Mouse (Mus musculus): ENCODE measurements around the gene Thbd. TPM values are rescaled to one million over a fixed set of nuclear protein-coding genes. Genes with fewer than 3 reads are reported as not detected.

The Thbd gene
- polyA plus RNA-seq (2012; rRNA removed) = 10.3 and 11.2 TPM in 2 replicates

GRCm38 (mm10) chr2:148407870-148408760 lies at the start of gene Thbd:
Gene Thbd (minus strand): TSS chr2:148408188.
- DNase-seq (ENCODE audit: extremely low spot score in 1 of 2, low spot score in 1 of 2) = no peak

- no peak for DNase-seq (ENCODE audit: extremely low spot score in 1 of 2, low spot score in 1 of 2)
Observed at GRCm38 (mm10) chr2:148455341-148455740, 47.4 kb upstream of the Thbd start.

GRCm38 (mm10) chr2:148454014-148454542 lies 46.1 kb upstream of the Thbd start:
- DNase-seq (ENCODE audit: extremely low spot score in 1 of 2, low spot score in 1 of 2) = no peak

GRCm38 (mm10) chr2:148453061-148453460 lies 45.1 kb upstream of the Thbd start:
- no peak for DNase-seq (ENCODE audit: extremely low spot score in 1 of 2, low spot score in 1 of 2)

- DNase-seq (ENCODE audit: extremely low spot score in 1 of 2, low spot score in 1 of 2) = no peak
Observed at GRCm38 (mm10) chr2:148451498-148451897, 43.5 kb upstream of the Thbd start.

GRCm38 (mm10) chr2:148450616-148451015 lies 42.6 kb upstream of the Thbd start:
- DNase-seq (ENCODE audit: extremely low spot score in 1 of 2, low spot score in 1 of 2) = no peak

- no peak for DNase-seq (ENCODE audit: extremely low spot score in 1 of 2, low spot score in 1 of 2)
Observed at GRCm38 (mm10) chr2:148449659-148450058, 41.7 kb upstream of the Thbd start.

GRCm38 (mm10) chr2:148446446-148446845 lies 38.5 kb upstream of the Thbd start:
- DNase-seq (ENCODE audit: extremely low spot score in 1 of 2, low spot score in 1 of 2) = no peak

GRCm38 (mm10) chr2:148445616-148446015 lies 37.6 kb upstream of the Thbd start:
- no peak for DNase-seq (ENCODE audit: extremely low spot score in 1 of 2, low spot score in 1 of 2)

- DNase-seq (ENCODE audit: extremely low spot score in 1 of 2, low spot score in 1 of 2) = no peak
Observed at GRCm38 (mm10) chr2:148444472-148444871, 36.5 kb upstream of the Thbd start.

- DNase-seq (ENCODE audit: extremely low spot score in 1 of 2, low spot score in 1 of 2) = no peak
Observed at GRCm38 (mm10) chr2:148443249-148443958, 35.4 kb upstream of the Thbd start, which contains the start of gene Cd93. Gene Cd93 (minus strand): TSS chr2:148443563.

GRCm38 (mm10) chr2:148442710-148443109 lies 34.7 kb upstream of the Thbd start:
- DNase-seq (ENCODE audit: extremely low spot score in 1 of 2, low spot score in 1 of 2) = no peak

- DNase-seq (ENCODE audit: extremely low spot score in 1 of 2, low spot score in 1 of 2) = no peak
Observed at GRCm38 (mm10) chr2:148442172-148442571, 34.2 kb upstream of the Thbd start.

- no peak for DNase-seq (ENCODE audit: extremely low spot score in 1 of 2, low spot score in 1 of 2)
Observed at GRCm38 (mm10) chr2:148441421-148441820, 33.4 kb upstream of the Thbd start.

GRCm38 (mm10) chr2:148439691-148440276 lies 31.8 kb upstream of the Thbd start:
- no peak for DNase-seq (ENCODE audit: extremely low spot score in 1 of 2, low spot score in 1 of 2)

GRCm38 (mm10) chr2:148436285-148436684 lies 28.3 kb upstream of the Thbd start:
- DNase-seq (ENCODE audit: extremely low spot score in 1 of 2, low spot score in 1 of 2) = no peak

- no peak for DNase-seq (ENCODE audit: extremely low spot score in 1 of 2, low spot score in 1 of 2)
Observed at GRCm38 (mm10) chr2:148432346-148432745, 24.4 kb upstream of the Thbd start.

GRCm38 (mm10) chr2:148430941-148431340 lies 23.0 kb upstream of the Thbd start:
- DNase-seq (ENCODE audit: extremely low spot score in 1 of 2, low spot score in 1 of 2) = no peak

- DNase-seq (ENCODE audit: extremely low spot score in 1 of 2, low spot score in 1 of 2) = no peak
Observed at GRCm38 (mm10) chr2:148429001-148429505, 21.1 kb upstream of the Thbd start.

- no peak for DNase-seq (ENCODE audit: extremely low spot score in 1 of 2, low spot score in 1 of 2)
Observed at GRCm38 (mm10) chr2:148428523-148428922, 20.5 kb upstream of the Thbd start.

- DNase-seq (ENCODE audit: extremely low spot score in 1 of 2, low spot score in 1 of 2) = no peak
Observed at GRCm38 (mm10) chr2:148427553-148427952, 19.6 kb upstream of the Thbd start.
